Mouse (Mus musculus): ENCODE measurements around the gene Npy.

Npy gene

DNA sequence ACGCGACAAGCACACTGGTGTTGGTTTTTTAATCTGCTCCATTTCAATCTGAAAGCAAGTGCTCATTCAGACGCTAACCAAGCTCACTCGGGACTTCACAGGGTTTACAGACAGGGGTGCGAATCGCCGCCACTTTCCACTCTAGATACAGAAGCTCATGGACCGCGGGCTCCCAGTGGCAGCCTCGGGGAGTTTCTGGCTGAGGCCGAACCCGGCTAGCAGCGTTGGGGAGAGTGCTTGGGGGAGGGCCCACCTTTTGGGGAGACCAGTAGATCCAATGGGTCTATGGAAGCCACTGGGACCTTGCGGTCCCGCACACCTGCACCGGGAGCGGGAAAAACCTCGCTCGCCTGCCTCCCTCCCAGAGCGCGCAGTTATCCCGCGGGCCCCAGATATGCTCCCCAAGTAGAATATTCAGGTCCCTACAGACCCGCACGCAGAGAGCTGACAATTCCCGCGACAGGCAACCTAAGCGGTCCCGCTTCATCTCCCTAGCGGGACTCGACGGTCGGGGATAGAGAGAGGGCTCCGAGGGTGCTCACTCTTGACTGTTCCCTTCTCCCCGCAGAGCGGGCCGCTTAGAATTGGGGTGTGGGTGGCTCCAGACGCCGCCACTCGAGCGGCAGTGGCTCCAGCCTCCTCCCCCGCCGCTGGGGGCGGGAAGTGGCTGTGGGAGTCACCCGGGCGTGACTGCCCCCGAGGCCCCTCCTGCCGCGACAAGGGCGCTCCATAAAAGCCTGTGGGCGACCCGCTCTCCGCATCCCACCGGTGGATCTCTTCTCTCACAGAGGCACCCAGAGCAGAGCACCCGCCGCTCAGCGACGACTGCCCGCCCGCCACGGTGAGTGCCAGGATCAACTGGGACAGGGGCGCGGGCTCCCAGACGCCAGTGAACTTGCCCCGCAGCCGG lies at the start of gene Npy:
Gene Npy (plus strand): TSS at position 750 of the 910 bp plus-strand sequence.
- no peak for DNase-seq (ENCODE audit: low spot score in 2 of 2)

DNA sequence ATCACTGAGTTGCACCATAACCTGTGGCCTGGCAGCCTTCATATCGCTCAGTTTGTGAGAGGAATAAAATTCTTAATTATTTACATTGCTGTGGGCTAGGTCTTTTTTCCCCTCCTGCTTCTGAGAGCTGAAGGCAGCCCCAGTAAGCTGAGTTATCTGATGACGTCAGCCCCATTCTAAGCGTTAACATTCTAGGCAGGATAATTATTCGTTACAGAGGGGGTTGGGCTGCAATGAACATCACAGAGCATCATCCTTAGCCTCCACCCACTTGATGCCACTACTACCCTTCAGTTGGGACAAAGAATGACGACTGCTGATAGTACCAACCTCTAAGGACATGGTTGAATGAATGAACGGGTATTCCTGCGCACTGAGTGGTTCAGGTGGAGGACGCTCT lies 47.5 kb upstream of the Npy start:
- DNase-seq (ENCODE audit: low spot score in 2 of 2), result no peak

DNA sequence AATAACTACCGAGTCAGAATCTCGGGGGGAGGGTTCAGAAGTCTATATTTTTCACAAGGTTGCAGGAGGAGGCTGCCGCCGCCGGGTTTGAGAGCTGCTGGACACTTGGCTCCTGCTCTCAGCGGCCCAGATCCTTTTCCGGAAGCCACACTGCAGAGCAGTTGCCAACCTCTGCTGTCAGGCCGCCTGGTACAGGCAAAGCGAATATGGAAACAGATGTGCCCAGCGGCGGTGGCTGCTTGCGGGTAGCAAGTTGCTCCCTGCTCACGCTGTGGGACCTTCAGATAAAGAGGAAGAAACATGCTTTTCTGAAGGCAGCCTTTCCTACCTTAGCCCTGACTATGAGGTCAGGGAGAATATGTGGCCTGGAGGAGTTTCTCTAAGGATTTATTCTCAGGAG lies 44.4 kb upstream of the Npy start:
- no peak for DNase-seq (ENCODE audit: low spot score in 2 of 2)

DNA sequence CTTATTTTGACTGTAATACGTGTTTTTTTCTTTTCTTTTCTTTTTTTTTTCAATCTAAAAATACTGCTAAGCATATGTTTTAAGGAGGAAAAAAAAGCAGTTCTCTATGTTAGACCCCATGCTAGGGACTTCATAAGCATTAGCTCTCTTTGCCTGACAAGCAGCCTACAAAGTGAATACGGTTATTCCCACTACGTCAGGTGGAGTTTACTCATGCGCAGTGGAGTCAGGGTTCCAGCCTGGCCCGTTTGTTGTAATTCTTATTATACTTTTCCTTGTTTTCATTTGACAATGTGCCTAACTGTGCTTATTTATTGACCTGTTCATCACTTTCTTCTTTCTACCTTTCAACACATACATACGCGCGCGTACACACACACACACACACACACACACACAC lies 43.8 kb upstream of the Npy start:
- no peak for DNase-seq (ENCODE audit: low spot score in 2 of 2)

DNA sequence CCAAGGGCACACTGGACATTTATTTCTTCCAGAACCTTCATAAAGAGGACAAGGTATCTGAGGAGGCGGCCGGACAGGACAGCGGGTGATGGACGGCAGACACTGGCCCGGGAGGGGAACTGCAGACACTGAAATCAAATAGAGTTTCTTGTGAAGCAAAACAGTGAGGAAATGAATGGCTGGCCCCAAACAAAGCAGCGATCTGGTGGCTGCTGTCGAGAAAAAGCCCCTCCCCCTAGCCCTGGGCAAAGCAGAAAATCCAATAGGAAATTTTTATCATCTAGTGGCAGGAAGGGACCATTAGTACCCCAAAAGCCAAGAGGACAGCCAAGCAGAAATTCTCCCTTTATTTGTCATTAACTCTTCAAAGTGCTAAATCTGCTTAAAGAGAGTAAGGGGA lies 42.9 kb upstream of the Npy start:
- DNase-seq (ENCODE audit: low spot score in 2 of 2), result no peak

DNA sequence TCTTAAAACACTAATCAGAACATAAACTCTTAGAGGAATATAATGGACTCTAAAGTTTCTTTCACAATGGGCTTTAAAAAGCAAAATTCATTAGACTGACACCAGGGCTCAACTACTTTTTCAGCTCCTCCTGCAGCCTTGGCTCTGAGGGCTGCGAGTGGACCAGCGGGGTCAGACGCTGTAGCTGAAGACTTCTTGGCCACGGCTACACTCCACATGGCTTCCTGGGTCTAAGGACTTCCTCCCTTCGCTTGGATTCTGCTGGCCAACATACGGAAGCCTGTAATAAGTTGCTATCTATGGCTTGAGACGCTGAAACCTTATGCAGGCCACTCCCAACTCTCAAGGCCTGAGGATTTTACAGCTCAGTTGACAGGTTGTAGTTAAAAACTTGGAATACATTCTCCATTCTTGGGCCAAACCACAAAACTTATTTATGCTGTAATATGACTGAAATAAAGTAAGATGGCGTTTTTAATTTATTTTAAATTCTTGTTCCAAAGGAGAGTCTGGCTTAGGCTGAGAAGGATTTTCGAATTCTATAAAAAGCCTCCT lies 41.6 kb upstream of the Npy start:
- no peak for DNase-seq (ENCODE audit: low spot score in 2 of 2)

DNA sequence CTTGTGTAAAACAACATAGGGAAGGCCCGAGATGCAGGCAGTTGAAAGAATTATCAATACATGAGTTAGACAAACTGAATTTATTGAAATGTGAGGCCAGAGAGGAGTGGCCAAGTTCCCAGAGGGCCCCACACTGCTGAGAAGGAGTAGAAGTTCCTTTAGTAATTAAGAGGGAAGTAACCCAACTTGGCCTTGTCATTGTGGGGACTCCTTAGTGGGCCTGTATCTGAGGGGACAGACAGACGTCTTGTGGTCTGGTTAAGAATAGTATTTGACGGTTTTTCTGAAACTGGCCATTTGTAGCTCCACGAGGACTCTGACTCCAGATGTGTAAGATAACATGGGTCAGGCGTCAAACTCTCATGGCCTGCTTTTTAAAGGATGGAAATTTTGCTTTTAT lies 40.7 kb upstream of the Npy start:
- no peak for DNase-seq (ENCODE audit: low spot score in 2 of 2)

DNA sequence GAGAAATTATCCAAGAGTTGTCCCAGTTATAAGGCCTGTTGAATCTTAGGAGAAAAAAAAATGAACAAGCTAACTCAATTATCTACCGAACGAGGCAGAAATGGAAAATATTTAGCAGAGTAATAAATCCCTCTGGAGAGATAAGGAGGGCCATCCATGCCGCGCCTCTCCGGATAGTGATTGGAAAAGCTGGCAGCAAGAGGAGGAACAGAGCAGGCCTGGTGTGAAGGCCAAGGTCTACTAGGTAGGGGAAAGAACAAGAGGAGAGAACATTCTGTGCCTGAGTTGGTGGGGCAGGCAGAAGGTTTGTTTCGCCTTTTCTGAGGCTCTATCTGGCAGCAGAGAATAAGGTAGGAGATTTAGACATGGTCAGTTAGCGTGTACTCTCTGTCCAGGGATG lies 39.8 kb upstream of the Npy start:
- no peak for DNase-seq (ENCODE audit: low spot score in 2 of 2)

DNA sequence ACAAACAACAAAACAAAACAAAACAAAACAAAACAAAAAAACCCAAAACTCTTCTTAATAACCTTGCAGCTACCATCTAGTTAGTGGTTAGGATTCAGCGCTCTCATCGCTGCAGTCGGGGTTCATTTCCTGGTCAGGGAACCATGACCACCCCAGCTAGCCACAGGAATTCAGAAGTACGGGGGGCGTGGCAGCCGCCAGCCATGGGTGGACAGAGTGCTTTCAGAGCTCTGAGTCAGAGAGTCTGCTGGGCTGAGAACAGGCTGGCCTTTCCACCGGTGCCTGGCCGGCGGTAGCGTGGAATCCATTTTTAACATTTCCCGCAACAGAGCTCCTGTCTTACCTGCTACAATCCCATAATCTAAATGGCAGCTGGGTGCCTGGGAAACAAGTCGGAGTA lies 30.0 kb upstream of the Npy start:
- no peak for DNase-seq (ENCODE audit: low spot score in 2 of 2)

DNA sequence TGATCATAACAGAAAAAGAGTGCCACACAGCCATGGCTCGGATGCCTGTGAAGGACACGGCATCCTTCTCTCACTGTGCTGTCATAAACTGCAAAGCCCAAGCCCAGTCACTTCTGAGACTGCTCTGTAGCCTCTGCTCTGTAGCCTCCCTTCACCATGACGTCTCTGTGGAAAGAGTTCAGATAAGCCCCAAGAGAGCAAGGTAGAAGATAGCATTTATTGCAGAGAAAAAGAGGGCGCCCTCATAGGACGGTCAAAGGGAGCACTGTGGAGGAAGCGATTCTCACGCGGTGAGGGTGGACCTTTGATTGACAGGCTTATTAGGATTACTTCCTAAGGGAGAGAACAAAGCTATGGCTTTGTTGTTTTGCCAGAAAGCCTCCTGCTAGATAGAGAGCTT lies 18.4 kb upstream of the Npy start:
- DNase-seq (ENCODE audit: low spot score in 2 of 2), result no peak

DNA sequence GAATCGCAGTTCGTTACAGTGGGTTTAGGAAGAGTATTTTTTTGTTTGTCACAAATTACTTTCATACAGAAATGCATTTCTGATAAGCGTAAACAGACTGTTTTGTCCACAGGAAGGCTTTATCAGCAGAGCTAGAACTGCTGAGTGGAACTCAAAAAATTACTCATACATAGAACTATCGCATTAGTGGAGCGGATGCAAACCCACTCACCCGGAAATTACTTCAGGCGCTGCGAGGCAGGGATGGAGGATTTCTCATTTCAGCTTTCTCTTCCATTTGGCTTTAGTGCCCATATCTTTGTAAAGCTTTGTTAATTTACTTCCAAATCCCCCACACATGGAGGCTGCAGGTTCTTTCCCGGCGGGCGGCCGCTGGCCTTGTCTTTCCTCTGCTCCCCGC lies 14.4 kb upstream of the Npy start:
- no peak for DNase-seq (ENCODE audit: low spot score in 2 of 2)

DNA sequence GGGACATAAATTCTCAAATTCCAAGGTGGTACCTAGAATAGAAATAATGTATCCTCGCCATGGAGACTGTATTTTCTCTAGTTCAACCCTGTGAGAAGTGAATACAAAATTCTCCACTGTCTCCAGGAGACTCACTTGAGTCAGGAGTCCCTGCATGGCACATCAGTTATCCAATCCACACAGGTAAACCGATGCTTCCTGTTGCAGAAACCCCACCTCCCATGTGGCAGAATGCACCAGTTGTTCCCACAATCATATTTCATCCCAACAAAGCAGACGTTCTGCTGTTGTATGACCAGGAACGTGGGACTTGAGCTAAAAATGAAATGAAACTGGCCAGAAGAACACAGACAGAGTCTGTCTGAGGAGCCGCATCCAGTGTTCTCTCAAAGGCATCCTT lies 5.3 kb upstream of the Npy start:
- DNase-seq (ENCODE audit: low spot score in 2 of 2), result no peak

DNA sequence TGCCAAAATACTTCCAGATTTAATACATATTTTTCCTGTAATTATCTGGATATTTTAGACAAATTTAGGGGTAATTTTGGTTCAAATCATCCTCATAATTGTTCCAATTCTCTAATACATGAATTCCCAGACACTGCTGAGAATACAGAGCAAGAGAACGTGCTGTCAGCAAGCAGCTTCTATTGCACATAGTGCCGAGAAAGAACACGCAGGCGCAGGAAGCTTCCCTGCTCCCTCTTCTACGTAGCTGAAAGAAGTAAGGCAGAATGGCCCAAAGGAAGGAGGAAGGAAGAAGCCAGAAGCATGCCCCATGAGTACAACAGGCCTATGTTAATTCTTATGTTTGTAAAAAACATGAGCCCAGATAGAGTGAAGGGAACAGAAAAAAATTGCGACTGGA lies 4.9 kb upstream of the Npy start:
- no peak for DNase-seq (ENCODE audit: low spot score in 2 of 2)

DNA sequence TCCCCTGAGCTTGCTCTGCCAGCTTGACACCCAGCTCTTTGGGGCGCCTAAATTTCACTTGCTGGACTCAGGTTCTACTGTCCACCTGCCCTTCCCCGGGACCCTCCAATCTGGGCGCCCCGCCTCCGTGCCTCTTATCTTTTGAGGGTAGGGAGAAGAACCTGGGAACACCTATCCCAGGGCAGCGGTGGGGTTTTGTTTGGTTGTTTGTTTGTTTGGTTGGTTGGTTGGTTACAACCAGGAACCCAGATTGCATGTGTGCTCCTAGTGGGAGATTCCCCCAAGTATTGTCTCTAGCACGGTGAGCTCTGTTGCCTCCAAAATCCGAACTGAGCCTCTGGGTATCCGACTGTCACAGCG lies 341 bp downstream of the Npy start:
- no peak for DNase-seq (ENCODE audit: low spot score in 2 of 2)

DNA sequence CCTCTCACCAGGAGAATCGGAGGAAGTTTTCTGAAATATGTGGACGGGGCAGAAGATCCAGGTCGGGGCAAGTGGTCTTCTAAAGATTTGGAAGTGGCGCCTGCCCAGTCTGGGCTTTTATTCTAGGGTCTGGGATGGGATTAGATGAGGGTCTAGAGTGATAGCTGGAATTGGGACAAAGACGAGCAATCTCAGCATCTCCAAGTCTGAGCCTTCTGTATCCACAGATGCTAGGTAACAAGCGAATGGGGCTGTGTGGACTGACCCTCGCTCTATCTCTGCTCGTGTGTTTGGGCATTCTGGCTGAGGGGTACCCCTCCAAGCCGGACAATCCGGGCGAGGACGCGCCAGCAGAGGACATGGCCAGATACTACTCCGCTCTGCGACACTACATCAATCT lies 861 bp downstream of the Npy start:
- DNase-seq (ENCODE audit: low spot score in 2 of 2), result no peak

DNA sequence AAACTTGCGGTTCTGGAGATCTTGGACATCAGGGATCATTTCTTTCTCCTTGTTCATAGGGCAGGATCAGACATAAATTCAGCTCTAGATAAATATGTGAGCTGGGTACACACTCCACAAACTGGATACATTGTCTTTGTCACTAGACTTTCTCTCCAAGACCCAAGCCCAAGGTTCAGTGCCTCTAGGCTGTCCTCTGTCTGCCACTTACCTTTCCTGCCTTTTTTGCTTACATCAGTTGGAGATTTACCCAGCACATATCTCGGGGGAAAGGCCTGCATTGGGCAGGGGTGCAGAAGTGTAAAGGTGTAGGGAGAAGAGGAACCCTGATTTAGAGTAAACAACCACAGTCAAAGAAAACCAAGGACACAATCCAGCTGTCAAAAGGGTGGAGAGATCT lies 1.3 kb downstream of the Npy start:
- no peak for DNase-seq (ENCODE audit: low spot score in 2 of 2)

DNA sequence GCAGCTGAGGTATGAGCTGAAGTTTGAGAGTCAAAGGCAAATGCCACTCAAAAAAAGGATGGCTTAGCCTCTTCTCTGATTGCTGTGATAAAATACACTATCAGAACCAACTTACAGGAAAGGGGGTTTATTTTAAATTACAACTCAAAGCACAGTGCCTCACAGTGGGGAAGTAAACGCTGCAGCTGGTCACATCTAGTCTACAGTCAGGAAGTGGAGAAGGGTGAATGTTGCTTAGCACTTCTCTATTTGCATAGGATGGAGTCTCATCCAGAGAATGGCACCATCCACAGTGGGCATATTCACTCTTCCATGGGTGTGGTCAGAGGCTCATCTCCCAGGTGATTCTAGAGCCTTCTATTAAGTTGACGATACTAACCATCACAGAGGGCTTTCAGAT lies 9.1 kb downstream of the Npy start:
- no peak for DNase-seq (ENCODE audit: low spot score in 2 of 2)

DNA sequence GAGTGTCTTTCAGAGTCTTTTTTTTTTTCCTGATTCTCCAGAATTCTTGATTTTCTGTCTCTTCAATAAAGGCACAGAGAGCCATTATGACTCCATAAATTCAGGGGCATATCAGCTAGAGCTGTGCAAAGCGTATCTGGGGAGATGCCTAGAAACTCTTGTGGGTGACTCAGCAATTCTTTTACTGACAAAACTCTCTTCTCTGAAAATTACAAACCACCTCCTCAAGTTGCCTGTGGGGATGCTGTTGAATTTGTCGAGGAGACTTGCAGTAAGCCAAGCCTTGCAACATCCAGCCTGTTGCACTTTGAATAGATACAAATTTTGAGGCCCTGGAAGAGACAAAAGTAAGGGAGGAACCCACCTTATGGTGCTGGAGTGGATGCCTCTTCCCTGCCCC lies 34.3 kb downstream of the Npy start:
- DNase-seq (ENCODE audit: low spot score in 2 of 2), result no peak

DNA sequence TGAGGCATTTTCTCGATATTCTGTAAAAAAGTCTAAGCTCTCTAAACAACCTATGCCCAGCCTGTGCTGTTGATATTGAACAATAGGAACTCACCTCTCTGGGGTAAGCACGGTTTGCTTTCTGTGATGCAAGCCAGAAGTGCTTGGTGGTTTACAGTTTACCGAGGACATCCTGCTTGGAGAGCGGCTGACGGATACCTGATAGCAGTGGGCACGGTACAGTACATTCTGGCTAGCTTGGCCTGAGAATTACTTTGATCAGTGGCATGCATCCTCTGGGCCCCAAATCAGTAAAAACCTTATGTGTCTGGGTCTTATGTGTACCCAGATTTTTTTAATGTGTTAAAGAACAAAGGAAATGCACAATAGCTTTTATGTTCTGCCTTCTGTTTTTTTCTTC lies 45.1 kb downstream of the Npy start:
- no peak for DNase-seq (ENCODE audit: low spot score in 2 of 2)

DNA sequence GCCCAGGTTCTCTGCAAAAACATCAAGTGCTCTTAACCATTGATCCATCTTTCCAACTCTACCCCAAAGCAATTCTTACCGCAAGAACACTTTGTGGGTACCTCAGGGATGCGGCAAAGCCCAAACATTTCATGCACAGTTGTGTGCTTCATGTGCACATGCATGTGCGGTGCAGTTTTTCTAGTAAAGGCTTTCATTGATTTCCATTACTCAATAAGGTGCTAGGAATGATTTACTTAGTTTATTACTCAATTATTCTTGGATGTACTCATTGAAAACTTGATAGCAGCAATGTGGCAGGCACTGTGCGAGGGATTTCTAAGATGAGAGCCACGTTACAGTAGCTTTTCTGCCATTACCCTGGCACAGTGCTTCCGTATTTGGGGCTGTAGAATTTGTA lies 48.6 kb downstream of the Npy start:
- no peak for DNase-seq (ENCODE audit: low spot score in 2 of 2)

DNA sequence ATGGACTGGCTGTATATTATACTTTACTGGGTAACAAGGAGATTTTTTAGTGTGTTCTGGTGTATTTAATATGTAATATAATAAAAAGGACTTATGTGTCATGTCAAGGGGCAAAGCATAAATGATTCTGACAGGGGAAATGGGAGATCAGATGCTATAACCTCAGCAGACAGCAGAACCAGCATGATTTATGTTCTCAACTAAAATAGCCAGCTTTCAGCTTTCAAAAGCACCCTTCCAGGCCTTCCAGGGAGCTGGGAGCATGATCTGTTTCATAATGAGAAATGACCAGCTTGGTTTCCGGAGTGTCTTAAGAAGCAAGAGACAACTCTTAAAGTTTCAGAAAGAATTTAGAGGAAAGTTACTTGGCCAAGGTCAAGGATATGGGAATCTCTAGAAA lies 51.0 kb downstream of the Npy start:
- DNase-seq (ENCODE audit: low spot score in 2 of 2), result no peak

DNA sequence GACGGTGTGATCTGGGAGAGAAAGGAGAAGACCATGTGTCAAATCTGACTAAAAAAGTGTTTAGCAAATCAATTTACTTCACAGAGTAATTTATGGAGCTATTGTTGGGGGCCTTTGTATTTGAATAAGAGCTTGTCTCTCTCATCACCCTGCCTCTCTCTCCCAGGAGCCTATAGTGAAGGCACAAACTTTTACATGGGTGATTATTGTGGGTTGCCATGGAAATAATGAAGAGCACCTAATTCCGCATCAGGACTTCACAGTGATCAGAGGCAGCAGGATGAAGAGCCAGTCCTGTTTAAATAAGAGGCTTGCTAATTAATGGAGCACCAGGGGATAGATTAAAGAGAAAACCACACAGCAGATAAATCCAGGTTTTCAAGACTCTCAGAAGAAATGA lies 52.6 kb downstream of the Npy start:
- no peak for DNase-seq (ENCODE audit: low spot score in 2 of 2)

DNA sequence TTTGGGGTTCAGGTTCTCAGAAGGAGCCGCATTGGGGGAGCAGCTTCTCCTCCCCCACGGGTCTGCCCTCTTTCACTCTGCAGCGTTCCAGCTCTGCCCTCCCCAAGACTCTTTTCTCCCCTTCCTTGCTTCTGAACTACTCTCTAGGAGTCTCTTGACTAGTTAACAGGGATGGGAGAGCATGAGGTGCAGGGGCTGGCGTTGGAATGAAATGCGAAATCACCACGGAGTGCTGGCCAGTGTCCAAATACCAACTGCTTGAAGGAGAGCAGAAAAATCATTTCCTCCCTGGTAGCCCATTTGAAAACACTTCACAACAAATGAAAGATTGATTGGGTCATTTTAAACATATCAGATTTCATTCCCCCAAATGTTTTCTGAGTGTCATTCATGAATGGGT lies 53.3 kb downstream of the Npy start:
- DNase-seq (ENCODE audit: low spot score in 2 of 2), result no peak

Measured in urinary bladder, postnatal 4 days (tissue).